Mouse (Mus musculus) heart, postnatal 0 days (tissue): ENCODE data around the gene Rps6kb1.

Experiments used
- CTCF ChIP-seq: IDR thresholded peaks from 2 replicates; pipeline ENCODE4 v1.5.1; 2016; ENCODE audit warnings: antibody characterized with exemption, control low read depth, low read depth
- EP300 ChIP-seq: IDR thresholded peaks from 2 replicates; pipeline ENCODE4 v1.6.1; 2016; ENCODE audit warnings: antibody characterized with exemption, low read depth

GRCm38 (mm10) chr11:86582543-86583260 lies 38.1 kb upstream of the Rps6kb1 start:
- TF ChIP-seq CTCF (no peak), EP300 (no peak)
